Mouse (Mus musculus) heart, embryonic 12.5 days (tissue): ENCODE results near the gene Pbld1. TPM values are rescaled to one million over a fixed set of nuclear protein-coding genes. Genes with fewer than 3 reads are reported as not detected.

Source experiments
- ATAC-seq: fragments of 200-750 bp; cut with Nextera tagmentation; 2 replicates; pipeline ENCODE4 v1.8.0; 2017; ENCODE audit warnings: moderate TSS enrichment, moderate library complexity; ENCODE audit not compliant: insufficient number of reproducible peaks, low FRiP score
- H3K27ac ChIP-seq: fragments of 300-500 bp; sonication (generic); 2 replicates; pipeline ENCODE4 v1.5.1; 2016; ENCODE audit warnings: mild to moderate bottlenecking, moderate library complexity; ENCODE audit not compliant: poor library complexity, severe bottlenecking
- H3K27me3 ChIP-seq: fragments of 300-500 bp; sonication (generic); replicated peaks from 2 replicates; pipeline ENCODE4 v1.6.1; 2016; ENCODE audit warnings: mild to moderate bottlenecking, moderate library complexity
- H3K36me3 ChIP-seq: fragments of 300-500 bp; sonication (generic); 2 replicates; pipeline ENCODE4 v1.6.1; 2016; ENCODE audit warnings: mild to moderate bottlenecking, moderate library complexity
- H3K4me1 ChIP-seq: fragments of 300-500 bp; sonication (generic); replicated peaks from 2 replicates; pipeline ENCODE4 v1.6.1; 2016; ENCODE audit warnings: mild to moderate bottlenecking
- H3K4me2 ChIP-seq: fragments of 300-500 bp; sonication (generic); 2 replicates; pipeline ENCODE4 v1.6.1; 2016; ENCODE audit warnings: mild to moderate bottlenecking, moderate library complexity
- H3K4me3 ChIP-seq: fragments of 300-500 bp; sonication (generic); 2 replicates; pipeline ENCODE4 v1.5.1; 2016; ENCODE audit warnings: mild to moderate bottlenecking
- H3K9ac ChIP-seq: fragments of 300-500 bp; sonication (generic); 2 replicates; pipeline ENCODE4 v1.6.1; 2016; ENCODE audit warnings: mild to moderate bottlenecking, moderate library complexity
- H3K9me3 ChIP-seq: fragments of 300-500 bp; sonication (generic); replicated peaks from 2 replicates; pipeline ENCODE4 v1.6.1; 2016; ENCODE audit warnings: mild to moderate bottlenecking, moderate library complexity
- WGBS: fragments of 180-500 bp; shearing (Covaris S2); methylation state at CpG from one replicate; pipeline ENCODE4 v1.1.7; 2016; 5-methylcytosine and 5-hydroxymethylcytosine counted together
- polyA plus RNA-seq: library from polyadenylated mRNA; unstranded; fragments of >200 nt; fragmentation: Nextera tagmentation; extraction: Ambion mirVana; gene quantifications from 2 replicates; pipeline ENCODE4 v1.2.1, GENCODE M21; 2016

The Pbld1 gene
- polyA plus RNA-seq, 1 experiment from 2014 or later: 0.87 TPM

GRCm38 (mm10) chr10:63121961-63122360 is 62.0 kb downstream of the Pbld1 start:
- no peaks in the 10 kb centered on the region for H3K27me3 ChIP-seq
- no peaks in the 10 kb centered on the region for H3K4me1 ChIP-seq
- no peak for ATAC-seq
- H3K9me3 ChIP-seq: peaks cover 6% of the 10 kb centered on the region
- WGBS: 77% methylated on average over 14 of the region's 14 CpGs
- no peak overlapping the region for H3K27ac ChIP-seq
- peaks cover 8% of the 10 kb centered on the region for H3K36me3 ChIP-seq
- H3K4me2 ChIP-seq: no peak overlapping the region
- no peak overlapping the region for H3K4me3 ChIP-seq
- no peak overlapping the region for H3K9ac ChIP-seq

- ATAC-seq: no peak
Observed at GRCm38 (mm10) chr10:63122516-63122915, 62.6 kb downstream of the Pbld1 start.

GRCm38 (mm10) chr10:63123141-63123540 is 63.2 kb downstream of the Pbld1 start:
- Histone ChIP-seq H3K9me3 (no peaks in the 10 kb centered on the region), H3K9ac (no peak overlapping the region), H3K27ac (no peak overlapping the region), H3K4me1 (peaks cover 3% of the 10 kb centered on the region), H3K36me3 (peaks cover 7% of the 10 kb centered on the region; the same call in 1 of the 2 replicates), H3K4me3 (no peak overlapping the region), H3K27me3 (no peaks in the 10 kb centered on the region), H3K4me2 (no peak overlapping the region)
- ATAC-seq: no peak
- WGBS: 76% methylated on average over 8 of the region's 8 CpGs

More at GRCm38 (mm10) chr10:63122516-63122915, 62.6 kb downstream of the Pbld1 start:
- H3K36me3 ChIP-seq: peaks cover 9% of the 10 kb centered on the region
- no peak overlapping the region for H3K4me2 ChIP-seq
- no peaks in the 10 kb centered on the region for H3K27me3 ChIP-seq
- H3K9ac ChIP-seq: no peak overlapping the region
- H3K4me3 ChIP-seq: no peak overlapping the region
- 33% methylated on average over 8 of the region's 8 CpGs for WGBS
- no peak overlapping the region for H3K27ac ChIP-seq
- H3K4me1 ChIP-seq: no peaks in the 10 kb centered on the region
- H3K9me3 ChIP-seq: peaks cover 2% of the 10 kb centered on the region

- 90% methylated on average over 10 of the region's 10 CpGs for WGBS
- Histone ChIP-seq H3K4me1 (peaks cover 8% of the 10 kb centered on the region), H3K36me3 (peaks cover 7% of the 10 kb centered on the region; the same call in 1 of the 2 replicates), H3K4me3 (no peak overlapping the region), H3K9ac (no peak overlapping the region), H3K9me3 (no peaks in the 10 kb centered on the region), H3K4me2 (no peak overlapping the region), H3K27me3 (no peaks in the 10 kb centered on the region), H3K27ac (no peak overlapping the region)
- no peak for ATAC-seq
Observed at GRCm38 (mm10) chr10:63124016-63124415, 64.1 kb downstream of the Pbld1 start.

- Histone ChIP-seq H3K27me3 (no peaks in the 10 kb centered on the region), H3K36me3 (peaks cover 9% of the 10 kb centered on the region), H3K4me2 (no peak overlapping the region), H3K4me1 (peaks cover 8% of the 10 kb centered on the region), H3K9me3 (no peaks in the 10 kb centered on the region), H3K4me3 (no peak overlapping the region), H3K9ac (no peak overlapping the region), H3K27ac (no peak overlapping the region)
- ATAC-seq: no peak
- WGBS: 39% methylated on average over 11 of the region's 11 CpGs
Observed at GRCm38 (mm10) chr10:63125343-63125742, 65.4 kb downstream of the Pbld1 start.

GRCm38 (mm10) chr10:63126116-63126515 is 66.2 kb downstream of the Pbld1 start:
- Histone ChIP-seq H3K9me3 (no peaks in the 10 kb centered on the region), H3K27ac (no peak overlapping the region), H3K4me2 (no peak overlapping the region), H3K4me3 (no peak overlapping the region), H3K4me1 (peaks cover 8% of the 10 kb centered on the region), H3K9ac (no peak overlapping the region), H3K27me3 (no peaks in the 10 kb centered on the region), H3K36me3 (peaks cover 12% of the 10 kb centered on the region)
- 84% methylated on average over 4 of the region's 4 CpGs for WGBS
- ATAC-seq: no peak

- Histone ChIP-seq H3K9me3 (no peaks in the 10 kb centered on the region), H3K27ac (no peak overlapping the region), H3K36me3 (peaks cover 11% of the 10 kb centered on the region), H3K9ac (no peak overlapping the region), H3K4me3 (no peak overlapping the region), H3K4me2 (no peak overlapping the region), H3K27me3 (no peaks in the 10 kb centered on the region), H3K4me1 (peaks cover 8% of the 10 kb centered on the region)
- no peak for ATAC-seq
- WGBS: 83% methylated on average over 6 of the region's 6 CpGs
Observed at GRCm38 (mm10) chr10:63127156-63127555, 67.2 kb downstream of the Pbld1 start.

Other genes with a start within 250 kb of the Pbld1 start
- gene Tet1, start 151.2 kb upstream of the Pbld1 start, polyA plus RNA-seq: 28.7 and 35.4 TPM in 2 replicates
- gene Slc25a16, start 139.5 kb upstream of the Pbld1 start, polyA plus RNA-seq: 13.1 and 13.3 TPM in 2 replicates
- 25.5 and 26.5 TPM in 2 replicates for gene Dna2, start 113.1 kb upstream of the Pbld1 start, polyA plus RNA-seq
- 14.6 and 15.9 TPM in 2 replicates for gene Rufy2, start 79.9 kb upstream of the Pbld1 start, polyA plus RNA-seq
- gene Hnrnph3, start 35.9 kb upstream of the Pbld1 start, polyA plus RNA-seq: 70.7 and 77.3 TPM in 2 replicates
- 0.68 and 0.78 TPM in 2 replicates for gene Pbld2, start 35.8 kb upstream of the Pbld1 start, polyA plus RNA-seq
- not detected in 2 replicates for gene Atoh7, start 39.5 kb downstream of the Pbld1 start, polyA plus RNA-seq
- gene Mypn, start 143.8 kb downstream of the Pbld1 start, polyA plus RNA-seq: 6.3 and 7.2 TPM in 2 replicates
- gene Herc4, start 183.6 kb downstream of the Pbld1 start, polyA plus RNA-seq: 29.9 and 32.1 TPM in 2 replicates